Mouse (Mus musculus) kidney, embryonic 14.5 days (tissue): ENCODE results near the gene Crtac1. TPM values are rescaled to one million over a fixed set of nuclear protein-coding genes. Genes with fewer than 3 reads are reported as not detected.

Experiments used
- ATAC-seq: fragments of 200-750 bp; cut with Nextera tagmentation; 2 replicates; pipeline ENCODE4 v1.8.0; 2017; ENCODE audit warnings: moderate number of reproducible peaks, mild to moderate bottlenecking, moderate TSS enrichment, moderate library complexity; ENCODE audit not compliant: low FRiP score, low TSS enrichment
- H3K27ac ChIP-seq: fragments of 300-500 bp; sonication (generic); 2 replicates; pipeline ENCODE4 v1.5.1; 2014; ENCODE audit warnings: low read depth, mild to moderate bottlenecking, low read length, moderate library complexity, mixed read lengths
- H3K27me3 ChIP-seq: fragments of 300-500 bp; sonication (generic); 2 replicates; pipeline ENCODE4 v1.6.1; 2014; ENCODE audit warnings: mild to moderate bottlenecking, low read length; ENCODE audit not compliant: control insufficient read depth, insufficient read depth
- H3K36me3 ChIP-seq: fragments of 300-500 bp; sonication (generic); 2 replicates; pipeline ENCODE4 v1.6.1; 2014; ENCODE audit warnings: low read length, mixed read lengths; ENCODE audit not compliant: control insufficient read depth, insufficient read depth
- H3K4me1 ChIP-seq: fragments of 300-500 bp; sonication (generic); 2 replicates; pipeline ENCODE4 v1.6.1; 2014; ENCODE audit warnings: low read length, mixed read lengths; ENCODE audit not compliant: control insufficient read depth, insufficient read depth
- H3K4me2 ChIP-seq: fragments of 300-500 bp; sonication (generic); replicated peaks from 2 replicates; pipeline ENCODE4 v1.6.1; 2014; ENCODE audit warnings: low read depth, mild to moderate bottlenecking, low read length
- H3K4me3 ChIP-seq: fragments of 300-500 bp; sonication (generic); 2 replicates; pipeline ENCODE4 v1.5.1; 2014; ENCODE audit warnings: mild to moderate bottlenecking, low read length
- H3K9ac ChIP-seq: fragments of 300-500 bp; sonication (generic); 2 replicates; pipeline ENCODE4 v1.6.1; 2014; ENCODE audit warnings: low read depth, mild to moderate bottlenecking, low read length, moderate library complexity
- H3K9me3 ChIP-seq: fragments of 300-500 bp; sonication (generic); 2 replicates; pipeline ENCODE4 v1.6.1; 2016; ENCODE audit warnings: low read length; ENCODE audit not compliant: control insufficient read depth
- WGBS: fragments of 180-500 bp; shearing (Covaris S2); extraction: QIAGEN DNeasy Blood & Tissue Kit; methylation state at CpG from one replicate; pipeline ENCODE4 v1.1.7; 2014; 5-methylcytosine and 5-hydroxymethylcytosine counted together
- polyA plus RNA-seq: library from polyadenylated mRNA; unstranded; fragments of >200 nt; fragmentation: Nextera tagmentation; extraction: Ambion mirVana; gene quantifications from 2 replicates; pipeline ENCODE4 v1.2.1, GENCODE M21; 2014

The Crtac1 gene
- polyA plus RNA-seq, 1 experiment from 2014 or later: 6.3 TPM

- no peaks in the 10 kb centered on the region for H3K36me3 ChIP-seq
- 53% methylated on average over 8 of the region's 8 CpGs for WGBS
- no peaks in the 10 kb centered on the region for H3K4me1 ChIP-seq
- H3K27me3 ChIP-seq: peaks cover 18% of the 10 kb centered on the region
- no peak overlapping the region for H3K27ac ChIP-seq
- H3K9me3 ChIP-seq: no peaks in the 10 kb centered on the region
- no peak overlapping the region for H3K9ac ChIP-seq
- no peak for ATAC-seq
- no peak overlapping the region for H3K4me2 ChIP-seq
- no peak overlapping the region for H3K4me3 ChIP-seq
Measured at GRCm38 (mm10) chr19:42379798-42380197, 51.8 kb downstream of the Crtac1 start.

- H3K9me3 ChIP-seq: no peaks in the 10 kb centered on the region
- H3K4me3 ChIP-seq: no peak overlapping the region
- 69% methylated on average over 3 of the region's 3 CpGs for WGBS
- H3K4me1 ChIP-seq: no peaks in the 10 kb centered on the region
- H3K36me3 ChIP-seq: no peaks in the 10 kb centered on the region
- no peak for ATAC-seq
- H3K27me3 ChIP-seq: peaks cover 13% of the 10 kb centered on the region
- H3K4me2 ChIP-seq: no peak overlapping the region
- H3K27ac ChIP-seq: no peak overlapping the region
- no peak overlapping the region for H3K9ac ChIP-seq
Measured at GRCm38 (mm10) chr19:42377206-42377605, 54.4 kb downstream of the Crtac1 start.

GRCm38 (mm10) chr19:42363551-42363950 is 68.0 kb downstream of the Crtac1 start:
- ATAC-seq: no peak

GRCm38 (mm10) chr19:42358406-42358805 is 73.2 kb downstream of the Crtac1 start:
- 49% methylated on average over 7 of the region's 7 CpGs for WGBS
- no peak for ATAC-seq
- Histone ChIP-seq H3K4me2 (no peak overlapping the region), H3K36me3 (no peaks in the 10 kb centered on the region), H3K27ac (no peak overlapping the region), H3K4me1 (no peaks in the 10 kb centered on the region), H3K27me3 (no peaks in the 10 kb centered on the region), H3K9me3 (no peaks in the 10 kb centered on the region; the same call in 1 of the 2 replicates), H3K9ac (no peak overlapping the region), H3K4me3 (no peak overlapping the region)

More at GRCm38 (mm10) chr19:42363551-42363950, 68.0 kb downstream of the Crtac1 start:
- WGBS: 83% methylated on average over 4 of the region's 4 CpGs
- Histone ChIP-seq H3K36me3 (no peaks in the 10 kb centered on the region), H3K9ac (no peak overlapping the region), H3K9me3 (no peaks in the 10 kb centered on the region; the same call in 1 of the 2 replicates), H3K4me3 (no peak overlapping the region), H3K27me3 (no peaks in the 10 kb centered on the region), H3K4me1 (no peaks in the 10 kb centered on the region), H3K4me2 (no peak overlapping the region), H3K27ac (no peak overlapping the region)

GRCm38 (mm10) chr19:42356854-42357253 is 74.7 kb downstream of the Crtac1 start:
- ATAC-seq: no peak
- Histone ChIP-seq H3K9ac (no peak overlapping the region), H3K4me3 (no peak overlapping the region), H3K27me3 (no peaks in the 10 kb centered on the region), H3K4me1 (no peaks in the 10 kb centered on the region), H3K4me2 (no peak overlapping the region), H3K36me3 (no peaks in the 10 kb centered on the region), H3K9me3 (no peaks in the 10 kb centered on the region), H3K27ac (no peak overlapping the region)
- WGBS: 84% methylated on average over 5 of the region's 5 CpGs

DNA sequence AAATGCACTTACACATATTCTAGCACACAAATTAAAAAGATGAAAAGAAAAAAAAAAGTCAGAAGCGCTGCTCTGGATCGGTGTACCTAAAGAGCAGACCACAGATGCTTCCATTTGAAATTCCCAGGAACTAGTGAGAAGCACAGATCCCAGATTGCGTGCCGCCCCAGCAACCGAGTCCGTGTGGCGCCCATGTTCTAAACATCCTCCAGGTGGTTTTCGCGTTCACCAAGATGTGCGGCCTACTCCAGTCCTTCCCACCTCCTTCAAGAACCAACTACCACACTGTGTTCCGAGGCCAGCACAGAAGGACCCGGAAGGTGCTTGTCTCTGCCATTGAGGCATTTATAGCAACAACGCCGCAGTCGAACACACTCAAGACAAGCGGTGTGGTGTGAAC is 76.1 kb downstream of the Crtac1 start:
- no peak overlapping the region for H3K27ac ChIP-seq
- 94% methylated on average over 16 of the region's 16 CpGs for WGBS

DNA sequence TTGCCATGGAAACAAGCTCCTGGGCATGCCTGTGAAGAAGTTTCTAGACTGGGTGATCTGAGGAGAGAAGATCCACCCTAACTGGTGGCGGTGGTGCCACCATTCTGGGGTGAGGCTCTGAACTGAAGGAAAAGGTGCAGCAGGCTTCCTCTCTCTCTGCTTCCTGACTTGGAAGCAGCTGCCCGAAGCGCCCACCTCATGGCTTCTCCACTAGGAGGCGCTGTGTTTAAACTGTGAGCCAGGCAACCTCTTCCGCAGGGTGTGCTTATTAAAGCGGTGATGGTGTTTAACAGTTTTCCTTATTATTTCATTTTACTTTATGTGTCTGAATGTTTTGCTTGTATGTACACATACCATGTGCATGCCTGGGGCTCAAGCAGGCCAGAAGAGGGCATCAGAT is 90.4 kb downstream of the Crtac1 start:
- Histone ChIP-seq H3K36me3 (no peaks in the 10 kb centered on the region), H3K27ac (no peak overlapping the region), H3K27me3 (no peaks in the 10 kb centered on the region), H3K4me3 (no peak overlapping the region), H3K4me2 (no peak overlapping the region), H3K4me1 (no peaks in the 10 kb centered on the region), H3K9me3 (no peaks in the 10 kb centered on the region), H3K9ac (no peak overlapping the region)
- no peak for ATAC-seq
- 55% methylated on average over 6 of the region's 6 CpGs for WGBS

More for the DNA sequence above, 76.1 kb downstream of the Crtac1 start:
- Histone ChIP-seq H3K27me3 (no peaks in the 10 kb centered on the region), H3K4me3 (no peak overlapping the region), H3K9me3 (no peaks in the 10 kb centered on the region), H3K36me3 (no peaks in the 10 kb centered on the region), H3K9ac (no peak overlapping the region), H3K4me2 (no peak overlapping the region), H3K4me1 (no peaks in the 10 kb centered on the region)
- ATAC-seq: no peak

DNA sequence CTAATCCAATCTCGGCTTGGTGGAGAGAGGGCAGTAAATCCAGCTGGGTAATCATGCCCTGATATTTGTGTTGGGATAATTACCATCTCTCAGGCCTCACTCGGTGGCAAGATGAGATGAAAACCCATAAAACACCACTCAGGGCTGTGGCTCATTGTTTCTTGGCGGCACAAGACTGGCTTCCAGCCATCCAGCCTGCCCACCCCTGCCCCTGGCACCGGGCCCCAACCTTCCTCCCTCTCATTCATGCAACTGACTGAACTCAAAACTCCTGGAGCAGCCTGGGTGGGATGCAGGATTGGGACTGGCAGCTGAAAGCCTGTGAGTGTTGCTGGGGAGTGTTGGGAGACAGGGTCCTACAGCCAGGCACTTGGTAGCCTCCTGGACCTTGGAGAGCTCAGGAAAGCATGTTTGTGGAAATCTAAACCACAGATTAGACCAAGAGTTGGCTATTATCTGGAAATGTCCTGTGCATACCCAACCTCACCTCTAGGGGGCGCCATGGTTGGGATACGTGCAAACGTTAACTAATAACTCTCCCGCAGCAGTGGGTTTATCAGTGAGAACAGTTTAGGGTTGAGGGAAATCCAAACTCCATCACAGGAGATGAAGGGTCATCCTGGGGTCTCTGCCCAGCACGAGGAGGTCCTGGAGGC is 99.4 kb downstream of the Crtac1 start:
- Histone ChIP-seq H3K36me3 (no peaks in the 10 kb centered on the region), H3K27me3 (no peaks in the 10 kb centered on the region), H3K4me3 (no peak overlapping the region), H3K4me1 (no peaks in the 10 kb centered on the region), H3K4me2 (no peak overlapping the region), H3K27ac (no peak overlapping the region), H3K9ac (no peak overlapping the region), H3K9me3 (no peaks in the 10 kb centered on the region)
- WGBS: 48% methylated on average over 9 of the region's 9 CpGs
- no peak for ATAC-seq

- ATAC-seq: no peak
- no peaks in the 10 kb centered on the region for H3K4me1 ChIP-seq
- H3K4me3 ChIP-seq: no peak overlapping the region
- H3K4me2 ChIP-seq: no peak overlapping the region
- WGBS: 86% methylated on average over 7 of the region's 7 CpGs
- H3K9ac ChIP-seq: no peak overlapping the region
- H3K36me3 ChIP-seq: no peaks in the 10 kb centered on the region
- H3K27ac ChIP-seq: no peak overlapping the region
- H3K9me3 ChIP-seq: no peaks in the 10 kb centered on the region
- H3K27me3 ChIP-seq: no peaks in the 10 kb centered on the region
Measured at GRCm38 (mm10) chr19:42331446-42331845, 100.1 kb downstream of the Crtac1 start.
